Mouse (Mus musculus) inflammation-experienced regulatory T-cells, adult 6 months (primary cell): ENCODE results near the gene Sorl1. TPM values are rescaled to one million over a fixed set of nuclear protein-coding genes. Genes with fewer than 3 reads are reported as not detected.

ENCODE experiments used
- ATAC-seq: one replicate; pipeline ENCODE4 v1.8.0; 2017
- polyA plus RNA-seq, 3 experiments: library from polyadenylated mRNA; unstranded; fragments of 100-300 nt; shearing (Covaris generic); gene quantifications; one replicate each; pipeline ENCODE4 v1.2.1; 2017

Sorl1 gene
- polyA plus RNA-seq, 3 experiments from 2014 or later, result 27.5 to 44.9 (median 29.1) TPM

- ATAC-seq, result no peak
These were observed 2.3 kb downstream of the Sorl1 start for GRCm38 (mm10) chr9:42121631-42122354.

- ATAC-seq, result no peak
These were observed 7.6 kb downstream of the Sorl1 start for GRCm38 (mm10) chr9:42116418-42117056.

- ATAC-seq, result no peak
These were observed 9.0 kb downstream of the Sorl1 start for GRCm38 (mm10) chr9:42115078-42115477.

GRCm38 (mm10) chr9:42113316-42113715, 10.8 kb downstream of the Sorl1 start:
- no peak for ATAC-seq

- no peak for ATAC-seq
These were observed 11.4 kb downstream of the Sorl1 start for GRCm38 (mm10) chr9:42112691-42113090.

- ATAC-seq, result no peak
These were observed 12.8 kb downstream of the Sorl1 start for GRCm38 (mm10) chr9:42111256-42111655.

- peak; percentile 29 for ATAC-seq
These were observed 14.2 kb downstream of the Sorl1 start for GRCm38 (mm10) chr9:42109837-42110451.

- ATAC-seq, result no peak
These were observed 15.0 kb downstream of the Sorl1 start for GRCm38 (mm10) chr9:42109131-42109530.

- ATAC-seq, result peak; percentile 84
These were observed 15.6 kb downstream of the Sorl1 start for GRCm38 (mm10) chr9:42108369-42108951.

GRCm38 (mm10) chr9:42107062-42107461, 17.0 kb downstream of the Sorl1 start:
- ATAC-seq, result no peak

GRCm38 (mm10) chr9:42106305-42106704, 17.8 kb downstream of the Sorl1 start:
- no peak for ATAC-seq

- ATAC-seq, result no peak
These were observed 20.6 kb downstream of the Sorl1 start for GRCm38 (mm10) chr9:42103546-42103945.

- ATAC-seq, result no peak
These were observed 22.1 kb downstream of the Sorl1 start for GRCm38 (mm10) chr9:42102013-42102412.

- peak; percentile 5 for ATAC-seq
These were observed 22.8 kb downstream of the Sorl1 start for GRCm38 (mm10) chr9:42101266-42101665.

GRCm38 (mm10) chr9:42100618-42101210, 23.4 kb downstream of the Sorl1 start:
- ATAC-seq, result no peak

- ATAC-seq, result no peak
These were observed 25.5 kb downstream of the Sorl1 start for GRCm38 (mm10) chr9:42098474-42099121.

- peak; percentile 46 for ATAC-seq
These were observed 26.2 kb downstream of the Sorl1 start for GRCm38 (mm10) chr9:42097731-42098473.

- ATAC-seq, result peak; percentile 80
These were observed 26.9 kb downstream of the Sorl1 start for GRCm38 (mm10) chr9:42097006-42097730.

GRCm38 (mm10) chr9:42094752-42095151, 29.3 kb downstream of the Sorl1 start:
- ATAC-seq, result no peak

- ATAC-seq, result no peak
These were observed 30.0 kb downstream of the Sorl1 start for GRCm38 (mm10) chr9:42094028-42094551.

- no peak for ATAC-seq
These were observed 31.3 kb downstream of the Sorl1 start for GRCm38 (mm10) chr9:42092749-42093148.
